Mouse (Mus musculus): ENCODE measurements at regions not wholly inside any gene's neighbourhood (a gene's known extent, or its start where the extent isn't known, plus 50 kb on each side); places are given as distances from the start of the nearest gene placed in this dataset.

DNA sequence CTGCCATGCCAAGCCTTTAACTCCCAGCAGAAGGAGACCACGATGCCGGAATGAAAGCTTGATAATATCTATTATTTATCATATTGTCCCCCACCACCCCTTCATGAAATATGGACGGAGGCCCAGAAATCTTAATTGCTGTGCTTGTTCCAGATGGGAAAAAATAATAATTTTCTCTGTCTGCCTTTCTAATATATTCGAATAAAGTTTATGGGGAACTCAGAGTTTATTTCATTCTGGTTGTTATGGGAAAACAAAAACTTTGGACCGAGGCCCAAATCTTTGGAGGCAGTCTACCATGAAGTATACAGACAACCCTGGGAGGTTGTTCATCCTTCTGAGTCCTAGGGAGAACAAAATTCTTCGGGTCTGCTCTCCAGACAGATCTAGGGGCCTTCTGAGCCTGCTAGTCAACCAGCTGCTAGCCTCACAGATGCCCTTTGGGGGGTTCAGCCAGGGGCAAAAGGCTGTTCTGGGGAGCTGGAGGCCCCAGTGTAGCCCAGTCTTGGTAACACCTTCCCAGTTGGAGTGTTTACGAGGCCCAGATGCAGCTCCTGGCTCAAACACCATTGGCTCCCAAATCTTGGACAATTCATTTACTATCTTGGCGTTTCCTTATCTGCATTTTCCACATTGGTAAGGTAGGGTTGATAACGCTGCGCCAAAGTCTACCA is 106.3 kb upstream of the Stx18 start:
- TF ChIP-seq CTCF (IDR thresholded peaks at IDR 0.05; ENCODE audit: low read depth), result no peak
- no peak for TF ChIP-seq EP300 (IDR thresholded peaks at IDR 0.05; ENCODE audit: low read depth)

All from liver, embryonic 14.5 days (tissue).